Mouse (Mus musculus): ENCODE data around the gene Meltf.

Gene Meltf

DNA sequence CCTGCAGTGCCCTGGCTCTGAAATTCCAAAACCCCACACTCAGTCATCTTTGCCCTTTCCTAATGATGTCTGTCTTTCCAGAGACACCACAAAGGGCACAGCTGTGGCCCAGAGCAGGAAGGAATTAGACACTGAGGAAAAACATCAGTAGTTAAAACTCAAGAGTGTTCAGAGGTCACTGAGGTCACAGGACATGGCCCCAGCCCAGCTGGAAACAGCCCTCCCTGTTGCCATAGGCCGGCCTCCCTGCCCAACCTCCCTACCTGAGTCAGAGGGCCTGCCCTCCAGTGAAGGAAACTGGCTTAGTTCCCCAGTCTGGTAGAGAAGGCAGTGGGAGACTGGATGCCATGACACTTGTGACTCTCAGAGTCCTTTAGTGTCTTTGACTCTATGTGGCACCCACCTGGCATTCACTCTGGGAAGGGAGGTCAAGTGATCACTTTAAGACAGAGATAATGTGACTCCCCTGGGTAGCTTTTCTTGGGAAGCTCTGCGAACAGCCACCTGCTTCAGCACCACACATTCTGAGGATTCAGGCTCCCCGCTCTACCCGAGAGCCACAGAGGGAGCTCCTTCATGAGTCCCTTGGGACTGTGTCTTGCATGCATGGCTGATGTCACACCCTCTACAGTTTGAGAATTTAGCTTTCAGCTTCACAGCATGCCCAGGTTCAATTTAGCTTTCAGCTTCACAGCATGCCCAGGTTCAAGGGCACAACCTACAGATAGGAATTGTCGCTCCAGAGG, 15.0 kb downstream of the Meltf start:
- no peak for DNase-seq (ENCODE audit: low read depth)

DNA sequence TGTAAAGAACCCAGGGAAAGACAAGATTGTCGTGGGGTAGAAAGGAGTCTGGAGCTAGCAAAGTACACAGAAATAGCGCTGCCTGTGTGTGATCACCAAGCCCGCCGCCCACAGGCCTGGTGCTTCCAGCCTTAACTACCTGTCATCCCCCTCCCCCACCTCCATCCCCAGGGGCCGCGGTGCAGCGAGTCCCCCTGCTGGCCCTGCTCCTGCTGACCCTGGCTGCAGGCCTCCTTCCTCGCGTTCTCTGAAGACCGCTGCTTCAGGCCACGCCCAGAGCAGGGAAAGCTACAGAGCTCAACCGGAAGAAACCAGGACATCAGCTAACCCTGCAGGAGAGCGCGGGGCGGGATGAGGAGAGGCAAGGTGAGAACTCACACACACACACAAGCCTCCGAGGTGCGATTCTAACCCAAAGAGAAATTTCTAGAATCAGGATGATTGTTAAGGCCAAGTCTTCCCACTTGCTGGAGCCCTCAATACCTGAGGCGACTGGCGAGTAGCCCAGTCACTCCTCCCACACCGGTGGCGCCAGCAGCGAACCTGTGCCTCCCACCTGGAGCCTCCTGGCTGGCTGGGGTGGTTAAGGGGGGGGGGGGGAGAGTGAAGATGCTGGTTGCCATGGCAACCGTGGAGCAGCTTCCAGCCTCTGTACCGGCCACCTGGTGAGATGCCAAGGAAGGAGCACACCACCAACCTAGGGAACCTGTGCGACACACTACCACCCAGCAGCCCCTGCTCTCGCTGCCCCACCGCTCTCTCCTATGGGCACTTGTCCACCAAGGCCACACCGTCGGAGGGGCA, 18.6 kb downstream of the Meltf start:
- no peak for DNase-seq (ENCODE audit: low read depth)

DNA sequence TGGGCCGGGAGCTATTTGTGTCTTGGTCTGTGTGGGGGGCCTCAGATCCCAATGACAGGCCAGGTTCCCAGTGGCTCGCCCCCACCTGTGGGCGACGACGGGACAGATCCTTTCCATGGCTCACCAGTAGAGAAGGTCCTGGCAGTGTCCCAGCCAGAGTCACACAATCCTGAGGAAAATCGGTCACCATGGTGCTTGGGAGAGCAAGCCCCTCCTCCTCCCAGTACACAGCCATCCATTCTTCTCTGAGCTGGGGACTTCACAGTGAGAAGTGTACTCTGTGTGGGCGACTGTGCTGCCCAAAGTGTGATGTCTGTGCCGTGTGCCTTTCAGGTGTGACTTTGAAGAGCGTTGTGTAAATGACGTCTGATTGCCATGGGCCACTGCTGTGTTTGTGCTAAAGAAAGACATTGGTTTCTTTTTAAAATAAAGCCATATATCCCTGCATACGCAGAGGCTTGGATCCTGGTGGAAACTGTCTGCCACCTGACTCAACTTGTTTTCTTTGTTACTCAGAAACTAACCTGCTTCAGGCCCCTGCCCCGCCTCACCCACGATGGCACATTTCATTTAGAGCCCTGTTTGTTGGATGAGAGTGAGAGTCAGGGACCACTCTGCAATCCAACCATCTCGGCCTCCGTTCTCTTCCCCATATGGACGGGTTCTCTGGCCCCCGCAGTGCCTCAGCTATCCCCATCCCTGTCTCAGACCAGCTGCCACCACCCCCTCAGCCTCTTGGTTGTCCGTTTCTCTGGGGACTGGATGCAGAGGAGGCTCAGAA, 20.1 kb downstream of the Meltf start:
- no peak for DNase-seq (ENCODE audit: low read depth)

DNA sequence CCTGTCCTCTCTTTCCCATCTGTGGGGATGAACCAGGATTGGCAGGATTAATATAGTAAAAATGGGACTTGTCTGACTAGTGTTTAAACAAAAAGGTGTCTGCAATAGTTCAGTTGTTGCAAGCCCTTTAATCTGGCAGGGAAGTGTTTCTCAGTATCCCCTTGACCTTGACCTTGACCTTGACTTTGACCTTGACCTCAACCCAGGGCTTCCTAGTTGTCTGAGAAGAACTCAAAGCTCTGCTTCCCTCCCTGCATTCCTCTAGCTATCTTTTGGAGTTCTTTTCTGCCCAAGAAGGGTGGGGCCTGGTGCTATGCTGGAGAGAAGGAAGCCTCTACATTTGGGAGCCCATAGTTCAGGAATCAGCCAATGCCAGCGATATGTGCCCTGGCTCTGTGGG, 23.3 kb downstream of the Meltf start:
- no peak for DNase-seq (ENCODE audit: low read depth)

DNA sequence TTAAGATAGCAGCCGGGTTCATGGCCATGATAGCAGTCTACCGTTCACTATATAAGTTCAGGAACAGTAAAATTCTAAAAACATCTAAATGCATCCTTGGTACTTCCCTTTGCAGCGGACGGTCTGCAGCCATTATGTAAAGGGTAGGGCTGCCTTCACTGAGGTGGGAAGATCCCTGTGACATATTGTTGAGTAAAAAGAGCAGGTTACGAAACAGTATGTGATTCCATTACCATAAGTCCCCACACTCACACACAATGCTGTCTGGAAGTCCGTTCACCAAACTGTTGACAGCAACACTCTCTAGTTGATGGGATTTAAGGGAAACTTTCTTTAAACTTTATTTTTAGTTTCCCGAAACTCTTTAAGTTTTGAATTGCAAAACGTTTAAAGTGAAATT, 24.6 kb downstream of the Meltf start:
- no peak for DNase-seq (ENCODE audit: low read depth)

DNA sequence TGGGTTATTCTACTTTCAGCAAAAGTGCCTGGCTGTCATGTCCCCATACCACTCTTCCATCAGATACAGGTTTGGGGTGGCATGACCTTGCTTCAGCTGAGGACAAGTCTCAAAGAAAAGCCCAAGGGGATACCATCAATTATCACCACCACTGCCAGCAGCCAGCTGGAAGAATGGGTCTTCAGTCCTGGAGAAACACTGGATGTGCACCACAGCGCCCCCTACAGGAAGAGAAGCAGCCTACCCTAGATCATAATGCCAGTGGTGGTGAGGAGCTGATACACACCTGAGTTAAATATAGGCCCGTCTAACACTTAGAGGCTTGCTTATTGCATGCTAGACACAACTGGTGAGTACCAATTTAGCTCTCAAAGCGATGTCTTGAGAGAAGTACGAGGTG, 26.7 kb downstream of the Meltf start:
- DNase-seq (ENCODE audit: low read depth): no peak

DNA sequence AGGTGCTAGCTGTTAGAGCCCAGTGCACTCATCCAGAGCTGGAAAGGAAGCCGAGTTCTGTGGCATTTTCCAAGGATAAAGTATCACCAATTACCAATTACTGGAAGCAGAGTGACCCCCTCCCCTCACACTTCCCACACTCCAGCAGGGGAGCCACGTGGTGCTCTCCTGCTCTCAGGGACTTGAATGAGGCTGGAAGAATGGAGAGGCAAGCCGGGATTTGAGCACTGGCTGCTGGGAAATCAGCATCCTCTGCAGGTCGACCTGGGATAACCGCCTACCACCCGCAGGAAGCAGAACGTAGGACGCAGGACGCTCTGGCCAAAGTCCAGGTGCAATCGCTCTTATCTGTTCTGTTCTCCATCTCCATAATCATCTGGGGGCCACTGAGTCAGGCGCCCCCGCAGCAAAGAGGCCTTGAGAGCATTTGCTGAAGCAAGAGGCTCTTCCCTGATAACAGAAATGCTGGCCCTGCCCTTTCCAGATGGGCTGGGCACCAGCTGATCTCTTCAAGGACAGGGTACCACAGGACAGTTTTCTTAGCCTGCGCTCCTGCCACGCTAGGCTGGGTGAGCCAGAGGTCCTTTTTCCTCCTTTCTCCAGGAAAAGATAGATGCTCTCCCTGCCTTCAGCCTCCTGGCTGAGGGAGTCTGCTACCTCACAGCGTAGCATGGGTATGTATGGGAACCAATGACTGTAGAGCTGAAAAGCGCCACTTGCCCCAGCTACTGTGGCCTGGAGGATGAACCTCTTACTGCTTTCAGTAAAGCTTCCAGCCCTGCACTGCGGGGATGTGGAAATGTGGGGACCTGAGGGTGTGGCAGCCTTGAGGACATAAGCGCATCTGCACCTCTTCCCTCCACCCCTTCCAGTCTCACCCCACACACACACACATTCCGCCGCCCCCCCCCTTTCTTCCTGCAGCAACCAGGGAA, 27.5 kb downstream of the Meltf start:
- DNase-seq (ENCODE audit: low read depth): no peak

DNA sequence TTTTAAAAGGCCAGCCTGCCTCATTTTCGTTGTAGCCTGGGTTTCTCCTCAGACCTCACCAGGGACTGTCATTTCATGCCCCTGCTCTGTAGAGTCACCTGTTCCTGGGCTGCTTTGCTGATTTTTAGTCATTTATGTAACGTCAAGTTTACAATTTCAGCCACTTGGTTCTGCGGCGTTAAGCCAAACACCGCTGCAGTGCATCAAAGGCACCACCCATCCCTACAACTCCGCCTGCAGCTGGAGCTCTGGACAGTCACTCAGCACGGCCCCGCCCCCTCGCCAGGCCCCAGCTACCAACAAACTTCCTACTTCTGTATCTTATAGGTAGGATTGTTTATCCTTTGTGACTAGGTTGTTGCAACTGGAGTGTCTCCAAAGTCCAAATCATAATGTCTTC, 28.3 kb downstream of the Meltf start:
- DNase-seq (ENCODE audit: low read depth): no peak

DNA sequence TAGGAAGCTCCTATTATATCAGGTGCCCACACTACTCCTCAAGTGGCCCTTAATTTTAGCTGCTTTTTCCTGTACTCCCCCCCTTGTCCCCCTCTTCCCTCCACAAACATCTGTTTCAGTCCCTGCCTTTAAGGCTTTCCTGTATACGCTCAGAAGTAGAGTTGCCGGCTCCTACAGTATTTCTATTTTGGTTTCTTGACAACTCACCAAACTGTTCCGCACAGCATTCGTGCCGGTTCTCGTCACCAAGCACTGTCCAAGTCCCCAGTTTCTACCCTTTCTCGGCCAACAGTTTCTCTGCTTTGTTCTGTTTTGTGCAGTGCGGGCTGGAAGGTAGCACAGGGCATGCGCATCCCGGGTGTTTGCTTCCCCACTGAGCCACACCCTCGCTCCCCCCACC, 30.3 kb downstream of the Meltf start:
- no peak for DNase-seq (ENCODE audit: low read depth)

DNA sequence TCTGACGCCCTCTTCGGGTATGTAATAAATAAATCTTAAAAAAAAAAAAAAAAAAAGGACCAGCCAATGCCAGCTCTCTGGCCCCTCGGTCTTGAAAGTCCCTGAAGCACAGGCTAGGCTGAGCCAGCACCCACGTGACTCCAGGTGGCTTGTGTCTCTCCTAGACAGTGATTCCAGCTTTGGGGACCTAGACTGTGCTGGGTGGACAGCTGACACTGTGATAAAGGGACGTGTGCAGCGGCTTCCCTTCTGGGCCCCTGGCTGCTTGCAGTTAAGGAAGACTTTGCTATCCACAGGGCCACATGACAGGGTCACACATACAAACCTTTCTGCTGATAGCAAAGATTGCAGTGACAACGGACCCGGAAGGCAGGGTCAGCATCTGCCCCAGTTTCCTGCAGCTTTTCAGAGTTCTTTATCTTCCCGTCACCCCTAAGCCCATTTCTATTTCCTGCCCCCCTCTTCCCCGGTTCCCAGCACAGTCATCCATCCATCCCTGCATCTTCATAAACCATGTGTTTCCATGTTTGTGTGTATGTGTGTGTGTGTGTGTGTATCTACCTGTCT, 31.8 kb downstream of the Meltf start:
- DNase-seq (ENCODE audit: low read depth): peak; percentile 72

DNA sequence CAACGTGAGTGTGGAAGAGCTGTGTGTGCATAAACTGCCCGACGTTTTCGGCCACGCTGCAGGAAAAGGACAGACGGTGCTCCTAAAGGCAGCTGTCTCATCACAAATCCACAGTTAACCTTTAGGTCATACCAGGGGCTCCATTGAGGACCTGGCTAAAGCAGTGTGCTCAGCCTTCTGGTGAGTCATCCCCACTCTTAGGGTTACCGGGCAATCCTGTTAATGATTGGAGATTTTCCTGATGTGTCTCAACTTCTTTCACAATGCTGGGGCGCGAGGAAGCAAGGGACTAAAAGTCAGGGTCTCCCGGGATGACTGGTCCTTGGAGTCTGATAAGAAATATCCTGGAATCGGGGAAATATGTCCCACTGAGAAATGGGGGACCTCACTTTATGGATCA, 39.2 kb downstream of the Meltf start:
- DNase-seq (ENCODE audit: low read depth): peak; percentile 34

DNA sequence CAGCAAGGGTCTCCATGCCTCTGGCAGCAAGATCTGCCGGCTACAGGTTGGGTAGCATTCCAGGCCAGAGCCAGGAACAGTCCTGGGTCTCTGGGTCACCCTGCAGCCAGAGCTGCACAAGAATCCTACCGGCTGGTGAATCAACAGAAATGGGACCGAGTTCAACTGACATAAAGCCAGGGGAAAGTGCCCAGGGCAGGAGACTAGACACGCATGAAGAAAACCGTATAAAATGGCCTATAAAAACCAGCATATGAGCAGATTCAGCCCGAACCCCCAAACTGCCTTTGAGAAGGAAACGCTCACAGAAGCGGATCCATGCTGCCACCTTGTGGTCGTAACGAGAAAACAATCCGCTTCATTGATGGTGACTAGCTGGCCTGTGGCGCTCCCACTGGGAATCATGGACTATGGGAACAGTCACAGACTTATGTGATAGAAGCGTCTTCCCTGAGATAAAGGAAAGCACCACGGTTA, 39.7 kb downstream of the Meltf start:
- peak; percentile 82 for DNase-seq (ENCODE audit: low read depth)

DNA sequence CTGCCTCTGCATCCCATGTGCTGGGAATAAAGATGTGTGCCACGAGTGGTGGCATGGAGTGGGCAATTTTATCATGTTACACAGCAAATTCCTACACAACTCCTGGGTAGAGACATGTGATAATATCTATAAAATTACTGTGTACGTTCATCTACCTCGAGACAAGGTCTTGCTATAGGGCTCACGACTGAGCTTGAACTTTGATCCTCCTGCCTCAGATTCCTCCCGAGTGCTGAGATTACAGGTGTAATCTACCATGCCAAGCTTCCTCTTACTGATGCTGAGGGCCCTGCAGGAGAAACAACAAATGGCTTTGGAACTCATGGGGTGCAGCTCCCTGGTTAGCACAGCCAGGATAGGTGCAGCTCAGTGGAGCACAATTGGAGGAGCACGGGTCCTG, 45.8 kb downstream of the Meltf start:
- DNase-seq (ENCODE audit: low read depth): no peak

DNA sequence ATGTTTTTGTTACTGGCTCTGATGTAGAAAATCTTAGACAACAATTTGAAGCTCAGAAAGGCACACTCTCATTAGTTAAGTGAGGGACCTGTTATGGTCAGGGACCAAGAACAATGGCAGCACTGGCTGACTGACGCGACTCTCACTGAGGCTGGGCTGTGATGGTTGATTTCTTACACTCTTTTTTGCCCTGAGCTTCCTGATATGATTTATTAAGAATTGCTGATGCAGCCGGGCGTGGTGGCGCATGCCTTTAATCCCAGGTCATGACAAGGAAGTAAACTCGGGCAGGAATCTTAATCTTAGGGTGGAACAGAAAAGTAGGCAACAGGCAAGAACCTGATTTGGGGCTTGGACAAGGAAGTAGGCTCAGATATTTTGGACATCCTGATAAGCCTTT, 47.5 kb downstream of the Meltf start:
- no peak for DNase-seq (ENCODE audit: low read depth)

DNA sequence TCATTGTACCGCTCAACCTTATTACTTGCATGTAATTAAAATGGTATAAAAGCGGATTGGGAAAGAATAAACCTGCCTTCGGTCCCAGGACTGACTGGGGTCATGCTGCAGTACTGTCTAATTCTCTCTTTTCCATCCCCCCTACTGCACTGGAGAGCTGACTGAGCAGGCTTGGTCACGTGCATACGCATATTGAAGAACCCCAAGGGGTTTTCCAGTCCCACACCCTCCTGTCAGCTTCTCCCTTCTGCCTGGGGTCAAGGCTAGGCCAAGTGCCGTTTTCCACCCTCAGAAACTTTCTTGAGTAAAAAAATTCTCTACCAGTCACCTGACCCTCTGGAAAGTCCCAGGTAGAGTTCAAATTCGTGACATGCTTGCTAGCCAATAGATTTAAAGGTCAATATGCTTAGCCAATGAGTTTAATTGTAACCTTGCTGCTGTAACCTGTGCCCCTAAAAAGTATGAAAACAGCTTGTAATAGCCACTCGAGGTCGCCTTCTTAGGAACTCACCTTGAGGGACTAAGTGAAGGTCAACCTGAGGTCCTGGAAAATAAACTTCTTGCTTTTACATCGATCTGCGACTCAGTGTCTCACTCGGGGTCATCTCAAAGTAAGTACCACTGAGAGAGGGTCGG, 48.1 kb downstream of the Meltf start:
- no peak for DNase-seq (ENCODE audit: low read depth)

DNA sequence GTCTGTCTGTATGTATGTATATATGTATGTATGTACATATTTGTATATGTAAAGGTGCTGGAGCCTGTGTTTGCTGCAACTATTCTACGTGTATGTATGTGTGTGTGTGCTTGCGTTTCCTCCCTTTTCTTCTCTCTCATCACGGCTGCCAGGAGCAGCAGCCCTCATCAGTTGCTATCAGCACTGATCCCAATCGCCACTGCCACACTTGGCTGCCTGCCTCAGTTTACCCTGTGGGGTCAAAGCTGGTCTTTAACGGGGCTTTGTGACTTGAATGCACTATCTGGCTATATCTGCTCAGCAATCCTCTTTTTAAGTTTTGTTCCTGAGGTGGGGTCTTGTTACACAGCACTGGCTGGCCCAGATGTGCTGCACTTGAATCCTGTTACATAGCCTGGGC, 48.8 kb downstream of the Meltf start:
- no peak for DNase-seq (ENCODE audit: low read depth)

DNA sequence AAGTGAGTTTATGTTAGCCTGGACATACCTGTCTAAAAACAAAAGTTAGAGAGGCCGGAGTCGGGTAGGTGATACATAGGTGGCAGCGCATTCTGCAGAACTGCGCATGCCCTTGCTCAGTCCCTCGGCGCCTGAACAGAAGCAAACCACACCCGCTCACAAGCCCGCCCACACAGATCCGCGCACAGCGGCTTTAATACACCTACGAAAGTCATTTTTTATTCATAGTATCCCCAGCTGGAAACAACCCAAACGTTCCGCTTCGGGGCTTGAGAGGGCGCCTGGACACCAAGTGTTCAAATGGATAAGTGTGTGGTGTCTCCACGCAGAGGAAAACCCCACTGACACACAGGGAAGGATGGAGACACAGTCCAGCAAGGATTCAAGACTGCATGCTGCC, 52.7 kb downstream of the Meltf start:
- no peak for DNase-seq (ENCODE audit: low read depth)

DNA sequence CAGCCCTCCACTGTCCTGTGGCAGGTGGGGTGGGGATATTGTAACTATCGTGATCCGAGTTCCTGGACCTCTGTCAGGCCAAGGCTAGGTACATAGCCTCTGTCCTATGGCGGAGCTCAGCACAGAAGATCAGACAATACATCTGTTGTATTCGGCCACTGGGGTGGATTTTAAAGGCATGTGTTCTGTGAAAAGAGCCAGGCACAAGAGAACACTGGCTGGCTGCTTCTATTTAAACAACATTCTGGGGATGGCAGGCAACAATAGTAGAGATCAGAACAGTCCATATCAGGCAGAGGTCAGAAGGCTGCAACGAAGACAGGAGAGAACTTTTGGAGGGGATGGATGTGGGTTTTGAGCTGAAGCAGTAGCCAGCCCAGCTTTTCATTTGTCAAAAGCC, 53.6 kb downstream of the Meltf start:
- no peak for DNase-seq (ENCODE audit: low read depth)

DNA sequence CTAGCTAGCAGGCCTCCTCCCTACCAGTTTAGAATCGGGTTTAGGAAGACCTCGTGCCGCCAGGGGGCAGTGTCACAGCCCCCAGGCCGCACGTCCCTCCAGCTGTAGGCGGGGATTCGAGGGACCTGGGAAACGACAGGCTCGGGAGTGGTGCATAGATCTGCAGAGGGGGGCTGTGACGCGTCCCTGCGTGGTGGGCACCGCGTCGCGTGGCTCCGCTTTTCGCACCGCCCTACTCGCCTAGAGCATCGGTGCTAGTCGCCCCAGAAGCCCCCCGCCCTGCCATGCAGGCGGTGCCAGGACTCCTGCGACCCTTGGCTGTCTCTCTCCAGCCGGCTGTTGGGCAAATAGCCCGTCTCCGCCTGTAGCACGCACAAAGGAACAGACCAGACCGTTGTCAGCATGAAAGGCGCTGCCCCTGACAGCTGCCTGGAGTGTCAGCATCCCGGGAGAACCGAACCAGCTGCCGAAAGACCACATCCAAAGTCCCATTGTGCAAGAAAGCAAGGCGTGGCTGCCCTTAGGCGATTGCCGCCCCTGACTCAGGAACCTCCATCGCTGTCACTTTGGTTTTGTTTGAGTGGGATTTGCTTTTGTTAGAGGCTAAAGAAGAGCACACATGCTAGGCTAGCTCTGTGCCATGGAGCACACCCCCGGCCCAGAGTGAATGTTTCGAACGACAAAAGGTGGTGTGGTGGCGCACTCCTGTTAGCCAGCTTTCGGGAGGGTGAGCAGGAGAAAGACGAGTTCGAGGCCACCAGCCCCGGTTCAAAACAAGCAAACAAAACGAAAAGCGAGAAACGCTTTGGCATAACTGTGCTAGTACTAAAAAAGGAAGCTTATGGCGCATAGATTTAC, 54.5 kb downstream of the Meltf start:
- peak; percentile 76 for DNase-seq (ENCODE audit: low read depth)
